Mouse (Mus musculus) liver, adult 2 months (tissue): ENCODE measurements at regions not wholly inside any gene's neighbourhood (a gene's known extent, or its start where the extent isn't known, plus 50 kb on each side); places are given as distances from the start of the nearest gene placed in this dataset.

Experiments
- CTCF ChIP-seq: fragments of 200-500 bp; IDR thresholded peaks from 2 replicates; pipeline ENCODE4 v1.5.1; 2011; ENCODE audit warnings: low read depth, low read length, control low read depth
- POLR2A ChIP-seq: fragments of 200-500 bp; IDR thresholded peaks from 2 replicates; pipeline ENCODE4 v1.6.1; 2011; ENCODE audit warnings: low read length, control low read depth; ENCODE audit not compliant: insufficient read depth; ENCODE audit errors: extremely low read depth

- TF ChIP-seq CTCF (no peak), POLR2A (no peak)
These were observed 711.1 kb upstream of the Car8 start for GRCm38 (mm10) chr4:8949951-8950350.
